Mouse (Mus musculus) embryonic facial prominence, embryonic 12.5 days (tissue): ENCODE measurements at regions not wholly inside any gene's neighbourhood (a gene's known extent, or its start where the extent isn't known, plus 50 kb on each side); places are given as distances from the start of the nearest gene placed in this dataset.

Experiments
- ATAC-seq: fragments of 200-750 bp; cut with Nextera tagmentation; 2 replicates; pipeline ENCODE4 v1.8.0; 2017; ENCODE audit not compliant: insufficient number of reproducible peaks, insufficient read depth, low FRiP score, low TSS enrichment
- H3K27ac ChIP-seq: fragments of 300-500 bp; sonication (generic); 2 replicates; pipeline ENCODE4 v1.5.1; 2016; ENCODE audit warnings: mild to moderate bottlenecking
- H3K27me3 ChIP-seq: fragments of 300-500 bp; sonication (generic); 2 replicates; pipeline ENCODE4 v1.6.1; 2016; ENCODE audit warnings: mild to moderate bottlenecking, moderate library complexity
- H3K36me3 ChIP-seq: fragments of 300-500 bp; sonication (generic); 2 replicates; pipeline ENCODE4 v1.6.1; 2016; ENCODE audit warnings: mild to moderate bottlenecking
- H3K4me1 ChIP-seq: fragments of 300-500 bp; sonication (generic); 2 replicates; pipeline ENCODE4 v1.6.1; 2016
- H3K4me2 ChIP-seq: fragments of 300-500 bp; sonication (generic); replicated peaks from 2 replicates; pipeline ENCODE4 v1.6.1; 2016; ENCODE audit warnings: mild to moderate bottlenecking, moderate library complexity
- H3K4me3 ChIP-seq: fragments of 300-500 bp; sonication (generic); 2 replicates; pipeline ENCODE4 v1.5.1; 2016; ENCODE audit warnings: mild to moderate bottlenecking
- H3K9ac ChIP-seq: fragments of 300-500 bp; sonication (generic); 2 replicates; pipeline ENCODE4 v1.6.1; 2016; ENCODE audit warnings: mild to moderate bottlenecking, moderate library complexity
- H3K9me3 ChIP-seq: fragments of 300-500 bp; sonication (generic); 2 replicates; pipeline ENCODE4 v1.6.1; 2016; ENCODE audit warnings: mild to moderate bottlenecking, moderate library complexity
- WGBS: fragments of 180-500 bp; shearing (Covaris S2); methylation state at CpG from one replicate; pipeline ENCODE4 v1.1.7; 2016; 5-methylcytosine and 5-hydroxymethylcytosine counted together

GRCm38 (mm10) chr1:77933095-77933766 lies 263.7 kb downstream of the Pax3 start:
- Histone ChIP-seq H3K4me3 (no peak overlapping the region), H3K9ac (no peak overlapping the region), H3K9me3 (no peaks in the 10 kb centered on the region)

GRCm38 (mm10) chr1:77932226-77932625 lies 264.7 kb downstream of the Pax3 start:
- H3K4me1 ChIP-seq = no peaks in the 10 kb centered on the region
- no peaks in the 10 kb centered on the region for H3K36me3 ChIP-seq
- H3K27me3 ChIP-seq = no peaks in the 10 kb centered on the region
- no peak overlapping the region for H3K4me2 ChIP-seq
- H3K9ac ChIP-seq = no peak overlapping the region
- no peak overlapping the region for H3K27ac ChIP-seq
- no peaks in the 10 kb centered on the region for H3K9me3 ChIP-seq
- no peak for ATAC-seq
- H3K4me3 ChIP-seq = no peak overlapping the region
- WGBS = 83% methylated on average over 5 of the region's 5 CpGs

More at GRCm38 (mm10) chr1:77933095-77933766, 263.7 kb downstream of the Pax3 start:
- ATAC-seq = no peak
- H3K36me3 ChIP-seq = no peaks in the 10 kb centered on the region
- 70% methylated on average over 6 of the region's 6 CpGs for WGBS
- no peak overlapping the region for H3K27ac ChIP-seq
- H3K4me1 ChIP-seq = no peaks in the 10 kb centered on the region
- no peak overlapping the region for H3K4me2 ChIP-seq
- no peaks in the 10 kb centered on the region for H3K27me3 ChIP-seq

GRCm38 (mm10) chr1:77930661-77931060 lies 266.3 kb downstream of the Pax3 start:
- no peaks in the 10 kb centered on the region for H3K27me3 ChIP-seq
- 92% methylated on average over 6 of the region's 6 CpGs for WGBS
- no peak overlapping the region for H3K4me3 ChIP-seq
- no peaks in the 10 kb centered on the region for H3K9me3 ChIP-seq
- no peak overlapping the region for H3K27ac ChIP-seq
- no peak for ATAC-seq
- no peaks in the 10 kb centered on the region for H3K36me3 ChIP-seq
- H3K4me1 ChIP-seq = no peaks in the 10 kb centered on the region
- no peak overlapping the region for H3K4me2 ChIP-seq
- H3K9ac ChIP-seq = no peak overlapping the region

GRCm38 (mm10) chr1:77929552-77929951 lies 267.4 kb downstream of the Pax3 start:
- Histone ChIP-seq H3K4me2 (no peak overlapping the region), H3K9me3 (no peaks in the 10 kb centered on the region), H3K36me3 (no peaks in the 10 kb centered on the region), H3K4me3 (no peak overlapping the region), H3K27me3 (no peaks in the 10 kb centered on the region), H3K4me1 (no peaks in the 10 kb centered on the region), H3K9ac (no peak overlapping the region), H3K27ac (no peak overlapping the region)
- no peak for ATAC-seq
- WGBS = 41% methylated on average over 8 of the region's 8 CpGs

GRCm38 (mm10) chr1:77926146-77926545 lies 270.8 kb downstream of the Pax3 start:
- Histone ChIP-seq H3K9ac (no peak overlapping the region), H3K27ac (no peak overlapping the region), H3K4me1 (no peaks in the 10 kb centered on the region), H3K27me3 (no peaks in the 10 kb centered on the region), H3K36me3 (no peaks in the 10 kb centered on the region), H3K4me2 (no peak overlapping the region), H3K9me3 (no peaks in the 10 kb centered on the region), H3K4me3 (no peak overlapping the region)
- WGBS = 85% methylated on average over 3 of the region's 3 CpGs
- ATAC-seq = no peak

GRCm38 (mm10) chr1:77896226-77896625 lies 300.7 kb downstream of the Pax3 start:
- Histone ChIP-seq H3K27me3 (no peaks in the 10 kb centered on the region), H3K27ac (no peak overlapping the region), H3K9ac (no peak overlapping the region), H3K4me2 (no peak overlapping the region), H3K4me3 (no peak overlapping the region), H3K36me3 (no peaks in the 10 kb centered on the region), H3K4me1 (no peaks in the 10 kb centered on the region), H3K9me3 (no peaks in the 10 kb centered on the region)
- WGBS = 58% methylated on average over 5 of the region's 5 CpGs
- ATAC-seq = no peak

- no peaks in the 10 kb centered on the region for H3K4me1 ChIP-seq
- H3K9ac ChIP-seq = no peak overlapping the region
- H3K27me3 ChIP-seq = no peaks in the 10 kb centered on the region
- H3K27ac ChIP-seq = no peak overlapping the region
- no peak overlapping the region for H3K4me2 ChIP-seq
- no peak for ATAC-seq
- no peak overlapping the region for H3K4me3 ChIP-seq
- no peaks in the 10 kb centered on the region for H3K9me3 ChIP-seq
- no peaks in the 10 kb centered on the region for H3K36me3 ChIP-seq
Observed at GRCm38 (mm10) chr1:77879026-77879425, 317.9 kb downstream of the Pax3 start.

GRCm38 (mm10) chr1:77870125-77870524 lies 326.8 kb downstream of the Pax3 start:
- 60% methylated on average over 2 of the region's 2 CpGs for WGBS
- ATAC-seq = no peak
- H3K9me3 ChIP-seq = no peaks in the 10 kb centered on the region

GRCm38 (mm10) chr1:77869174-77869573 lies 327.8 kb downstream of the Pax3 start:
- Histone ChIP-seq H3K27me3 (no peaks in the 10 kb centered on the region), H3K4me3 (no peak overlapping the region), H3K4me2 (no peak overlapping the region), H3K9me3 (no peaks in the 10 kb centered on the region), H3K4me1 (no peaks in the 10 kb centered on the region), H3K27ac (no peak overlapping the region), H3K36me3 (no peaks in the 10 kb centered on the region), H3K9ac (no peak overlapping the region)
- ATAC-seq = no peak
- 71% methylated on average over 1 of the region's 1 CpGs for WGBS

More at GRCm38 (mm10) chr1:77870125-77870524, 326.8 kb downstream of the Pax3 start:
- Histone ChIP-seq H3K4me1 (no peaks in the 10 kb centered on the region), H3K36me3 (no peaks in the 10 kb centered on the region), H3K9ac (no peak overlapping the region), H3K27me3 (no peaks in the 10 kb centered on the region), H3K4me2 (no peak overlapping the region), H3K27ac (no peak overlapping the region), H3K4me3 (no peak overlapping the region)

- H3K4me3 ChIP-seq = no peak overlapping the region
- no peaks in the 10 kb centered on the region for H3K9me3 ChIP-seq
- ATAC-seq = no peak
- no peak overlapping the region for H3K4me2 ChIP-seq
- H3K27ac ChIP-seq = no peak overlapping the region
- no peak overlapping the region for H3K9ac ChIP-seq
- no peaks in the 10 kb centered on the region for H3K27me3 ChIP-seq
- no peaks in the 10 kb centered on the region for H3K4me1 ChIP-seq
- no peaks in the 10 kb centered on the region for H3K36me3 ChIP-seq
- WGBS = 90% methylated on average over 9 of the region's 9 CpGs
Observed at GRCm38 (mm10) chr1:77859931-77860330, 337.0 kb downstream of the Pax3 start.

- H3K9me3 ChIP-seq = no peaks in the 10 kb centered on the region
- 86% methylated on average over 1 of the region's 1 CpGs for WGBS
- no peak overlapping the region for H3K27ac ChIP-seq
- ATAC-seq = no peak
- H3K4me1 ChIP-seq = no peaks in the 10 kb centered on the region
- H3K4me3 ChIP-seq = no peak overlapping the region
- no peak overlapping the region for H3K9ac ChIP-seq
- no peaks in the 10 kb centered on the region for H3K27me3 ChIP-seq
- no peak overlapping the region for H3K4me2 ChIP-seq
- H3K36me3 ChIP-seq = no peaks in the 10 kb centered on the region
Observed at GRCm38 (mm10) chr1:77854366-77854765, 339.5 kb upstream of the Epha4 start.

- Histone ChIP-seq H3K27me3 (no peaks in the 10 kb centered on the region), H3K9ac (no peak overlapping the region), H3K4me1 (peaks cover 8% of the 10 kb centered on the region; the same call in 1 of the 2 replicates), H3K27ac (no peak overlapping the region), H3K36me3 (no peaks in the 10 kb centered on the region), H3K9me3 (no peaks in the 10 kb centered on the region), H3K4me2 (no peak overlapping the region), H3K4me3 (no peak overlapping the region)
- 55% methylated on average over 9 of the region's 9 CpGs for WGBS
- ATAC-seq = no peak
Observed at GRCm38 (mm10) chr1:77847766-77848615, 333.1 kb upstream of the Epha4 start.
